Mouse (Mus musculus) megakaryocyte progenitor cell, adult 5-6 weeks (primary cell): ENCODE measurements around the gene Cd8b1. TPM values are rescaled to one million over a fixed set of nuclear protein-coding genes. Genes with fewer than 3 reads are reported as not detected.
"Not testable (repeated sequence)": the region's sequence is repeated elsewhere in the genome, so short reads cannot be mapped to it uniquely, and the experiment has no call there.

Experiments
- ATAC-seq: replicated peaks from 2 replicates; pipeline ENCODE4 v1.8.0; 2016; ENCODE audit warnings: mild to moderate bottlenecking, moderate TSS enrichment, inconsistent platforms; ENCODE audit not compliant: poor library complexity
- total RNA-seq, 2 experiments: library from RNA; stranded (forward) in 1 of 2; stranded (reverse) in 1 of 2; fragments of 157-497, 149-512 nt in 1 of 2; fragments of 200-1000 nt in 1 of 2; gene quantifications; 2 replicates each; pipeline versions ENCODE4 v1.2.3 to v1.2.4; 2015 to 2017

The Cd8b1 gene
- total RNA-seq (2015) (not detected in 2 replicates), total RNA-seq (2017) (not detected in 2 replicates)

DNA sequence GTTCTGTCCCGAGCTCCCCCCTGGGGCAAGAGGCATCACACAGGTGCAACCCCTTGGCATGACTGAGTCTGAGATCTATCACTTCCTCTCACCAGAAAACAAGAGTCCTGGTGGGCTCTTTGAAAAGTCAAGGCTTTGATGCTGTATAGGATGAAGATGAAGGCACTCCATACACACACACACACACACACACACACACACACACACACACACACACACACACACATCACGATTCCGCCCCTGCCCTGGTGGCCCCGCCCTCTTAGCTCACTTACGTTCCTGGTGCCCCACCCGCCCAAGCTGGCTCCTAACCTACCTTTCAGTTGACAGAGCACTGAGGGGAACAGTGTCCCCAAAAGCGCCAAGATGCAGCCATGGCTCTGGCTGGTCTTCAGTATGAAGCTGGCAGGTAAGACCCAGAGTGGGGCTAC is at the start of gene Cd8b1:
Gene Cd8b1, plus strand, starts transcription at position 298 of the 431 bp plus-strand sequence.
- no peak for ATAC-seq

DNA sequence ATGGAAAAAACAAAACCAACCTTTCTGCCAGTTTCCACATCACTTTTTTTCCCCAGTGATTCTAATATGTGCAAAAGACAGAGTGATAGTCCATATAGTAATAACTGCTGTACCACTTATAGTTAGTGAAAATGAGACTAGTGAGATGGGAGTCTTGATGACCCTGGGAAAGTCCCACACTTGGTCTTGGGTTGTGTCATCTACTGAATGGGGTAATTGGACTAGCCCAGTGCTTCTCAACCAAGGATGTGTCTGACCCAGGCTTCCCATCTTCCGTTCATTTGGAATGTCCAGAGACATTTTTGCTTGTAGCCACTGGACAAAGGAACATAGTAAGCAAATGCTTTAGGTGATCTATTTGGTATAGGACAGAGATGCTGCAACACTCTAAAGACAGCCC is 48.9 kb upstream of the Cd8b1 start:
- ATAC-seq: no peak

DNA sequence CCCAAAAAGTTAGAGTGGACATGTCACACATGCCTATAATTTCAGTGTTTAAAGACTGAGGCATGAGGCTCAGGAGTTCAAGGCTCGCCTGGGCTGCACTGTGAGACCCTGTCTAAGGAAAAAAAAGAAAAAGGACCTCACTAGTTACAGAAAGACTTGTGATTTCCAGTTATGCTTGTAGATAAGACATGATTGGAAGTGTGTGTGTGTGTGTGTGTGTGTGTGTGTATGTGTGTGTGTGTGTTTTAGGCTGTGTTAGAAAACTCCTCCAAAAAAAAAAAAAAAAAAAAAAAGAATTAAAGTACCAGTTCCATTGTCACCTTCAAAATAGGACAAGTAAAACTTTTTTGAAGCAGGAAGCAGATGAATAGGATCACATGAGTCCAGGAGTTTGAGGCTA is 48.0 kb upstream of the Cd8b1 start:
- no peak for ATAC-seq

- peak; percentile 72 for ATAC-seq
Observed at GRCm38 (mm10) chr6:71279418-71279817, 43.2 kb upstream of the Cd8b1 start.

GRCm38 (mm10) chr6:71293509-71293908 is 29.1 kb upstream of the Cd8b1 start:
- peak; percentile 48; the same call in 1 of the 2 replicates for ATAC-seq

DNA sequence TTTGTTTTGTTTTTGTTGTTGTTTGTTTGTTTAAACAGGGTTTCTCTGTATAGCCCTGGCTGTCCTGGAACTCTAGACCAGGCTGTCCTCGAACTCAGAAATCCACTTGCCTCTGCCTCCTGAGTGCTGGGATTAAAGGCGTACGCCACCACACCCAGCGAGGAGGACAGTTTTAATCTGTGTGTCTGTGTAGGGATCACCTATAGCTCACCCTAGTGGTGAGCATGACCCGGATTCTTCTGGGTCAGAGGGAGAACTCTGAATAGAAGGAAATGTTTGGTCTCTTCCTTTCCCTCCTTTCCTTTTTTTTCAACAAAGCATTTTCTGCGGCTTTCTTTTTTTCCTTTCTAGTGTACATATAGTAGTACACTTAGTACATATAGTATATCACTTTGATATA is 27.3 kb upstream of the Cd8b1 start:
- no peak for ATAC-seq

GRCm38 (mm10) chr6:71298051-71298450 is 24.5 kb upstream of the Cd8b1 start:
- ATAC-seq: no peak

DNA sequence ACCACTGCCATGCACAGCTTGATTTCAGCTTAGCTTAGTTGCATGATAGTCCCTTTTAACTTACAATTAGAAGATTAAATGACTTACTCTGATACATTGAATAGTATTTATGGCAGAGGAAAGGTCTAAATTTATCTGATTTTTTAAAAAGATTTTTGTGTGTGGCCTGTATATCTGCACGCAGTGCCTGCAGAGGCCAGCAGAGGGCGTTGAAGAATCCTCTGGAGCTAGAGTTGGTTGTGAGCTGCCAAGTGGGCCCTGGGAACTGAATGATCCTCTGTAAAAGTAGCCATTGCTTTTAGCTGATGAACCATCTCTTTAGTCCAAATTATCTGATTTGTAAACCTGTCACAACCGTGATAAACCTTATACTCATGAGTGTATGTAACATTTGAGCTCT is 23.8 kb upstream of the Cd8b1 start:
- peak; percentile 76 for ATAC-seq

GRCm38 (mm10) chr6:71302097-71302731 is 20.4 kb upstream of the Cd8b1 start:
- no peak for ATAC-seq

DNA sequence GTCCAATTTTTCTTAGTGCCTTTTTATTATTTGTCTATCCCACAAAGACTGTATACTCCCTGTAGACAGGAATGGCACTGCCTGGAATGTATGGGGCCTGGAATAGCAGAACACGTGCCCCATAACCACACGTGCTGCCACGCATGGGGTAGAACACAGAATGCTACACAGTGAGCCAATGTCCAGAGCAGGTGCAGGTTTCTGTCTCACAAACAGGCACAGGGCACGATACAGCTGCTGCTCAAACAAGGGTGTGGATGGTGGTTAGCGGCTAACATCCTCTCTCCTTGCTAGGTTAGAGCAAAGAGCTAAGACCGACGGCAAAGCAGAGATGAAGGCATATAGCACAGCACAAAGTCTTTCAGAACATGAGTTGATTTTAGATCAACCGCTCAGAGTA is 15.1 kb upstream of the Cd8b1 start:
- ATAC-seq: no peak

GRCm38 (mm10) chr6:71321826-71322283 is 733 bp upstream of the Cd8b1 start, which contains the start of gene Smyd1:
Gene Smyd1, minus strand, starts transcription at chr6:71322233.
- ATAC-seq: no peak

- ATAC-seq: no peak
Observed at GRCm38 (mm10) chr6:71324816-71325215, 2.2 kb downstream of the Cd8b1 start.

GRCm38 (mm10) chr6:71329881-71330280 is 7.3 kb downstream of the Cd8b1 start:
- no peak for ATAC-seq

DNA sequence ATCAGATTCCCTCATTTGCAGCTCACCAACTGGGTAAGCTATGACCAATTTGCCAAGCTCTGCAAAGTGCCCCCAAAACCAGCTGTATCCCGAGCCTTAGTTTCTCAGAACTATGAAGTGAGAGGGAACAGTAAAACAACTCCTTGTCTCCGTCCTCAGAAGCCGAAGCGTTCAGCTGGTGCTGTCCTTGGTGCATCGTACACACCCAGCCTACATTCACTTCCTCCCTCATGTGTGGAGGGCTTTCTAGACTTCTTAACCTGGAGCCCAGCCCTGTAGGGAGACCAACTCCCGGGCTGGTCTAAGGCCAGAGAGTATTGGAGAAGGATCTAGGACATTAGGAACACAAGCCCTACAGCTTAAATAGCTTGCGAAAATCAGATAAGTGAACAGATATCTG is 7.9 kb downstream of the Cd8b1 start:
- no peak for ATAC-seq

GRCm38 (mm10) chr6:71331491-71331890 is 8.9 kb downstream of the Cd8b1 start:
- not testable (repeated sequence) for ATAC-seq

GRCm38 (mm10) chr6:71332236-71332965 is 9.8 kb downstream of the Cd8b1 start:
- no peak for ATAC-seq

DNA sequence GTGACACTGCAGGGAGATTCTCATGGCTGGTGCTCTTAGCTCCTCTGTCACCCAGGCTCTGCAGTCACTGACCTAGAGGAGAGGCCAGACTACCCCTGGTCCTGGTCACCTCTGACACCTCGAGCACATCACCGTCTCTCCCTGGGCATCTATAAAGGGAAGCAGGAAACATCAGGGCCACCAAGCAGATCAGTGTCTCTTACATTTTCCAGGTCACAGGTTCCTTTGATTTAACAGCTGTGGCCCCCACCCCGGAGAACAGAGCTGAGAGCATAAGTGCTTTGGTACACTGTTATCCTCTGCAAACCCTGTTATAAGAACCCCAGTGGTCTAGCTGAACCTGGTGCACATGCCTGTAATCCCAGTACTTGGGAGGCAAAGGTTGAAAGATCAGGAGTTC is 10.4 kb downstream of the Cd8b1 start:
- ATAC-seq: no peak

GRCm38 (mm10) chr6:71333578-71334273 is 11.1 kb downstream of the Cd8b1 start:
- ATAC-seq: no peak

GRCm38 (mm10) chr6:71337666-71338065 is 15.1 kb downstream of the Cd8b1 start:
- no peak for ATAC-seq

DNA sequence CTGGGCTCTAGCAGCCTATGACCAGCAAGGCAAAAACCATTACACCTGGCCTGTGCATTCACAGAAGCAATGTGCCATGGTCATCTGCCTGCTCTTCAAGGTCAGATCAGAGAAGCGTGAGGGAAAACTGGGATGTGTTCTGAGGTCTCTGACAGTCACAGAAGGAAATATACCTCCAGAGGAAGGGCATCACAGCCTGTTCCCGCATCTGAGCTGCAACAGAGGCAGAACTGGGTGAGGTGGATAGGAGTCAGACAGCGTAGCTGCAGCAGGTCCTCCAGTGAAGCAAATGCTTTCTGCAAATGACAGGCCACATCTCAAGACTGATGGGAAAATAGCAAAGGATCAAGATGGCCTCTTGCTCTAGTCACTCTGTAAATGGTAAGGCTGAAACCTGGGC is 16.4 kb downstream of the Cd8b1 start:
- no peak for ATAC-seq

GRCm38 (mm10) chr6:71339351-71339750 is 16.8 kb downstream of the Cd8b1 start:
- ATAC-seq: no peak

DNA sequence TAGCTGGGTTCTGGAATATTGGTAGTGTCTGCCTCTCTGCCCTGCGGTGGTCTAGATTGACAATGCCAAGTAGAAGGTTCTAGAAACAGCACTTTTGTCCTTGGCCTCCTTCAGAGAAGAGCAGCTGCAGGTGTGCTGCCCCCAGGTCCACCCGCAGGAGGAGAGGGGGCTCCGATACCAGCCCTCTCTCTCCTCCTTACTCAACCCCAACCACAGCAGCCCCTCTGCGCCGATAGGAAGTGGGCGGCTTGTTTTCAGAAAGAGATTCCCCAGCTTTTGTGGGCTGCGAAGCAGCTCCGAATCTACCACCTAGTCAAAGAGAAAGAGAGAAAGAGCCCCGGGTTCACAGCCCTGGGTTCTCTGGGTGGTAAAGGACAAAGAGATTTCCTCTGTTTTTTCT is 18.6 kb downstream of the Cd8b1 start:
- ATAC-seq: no peak
